Mouse (Mus musculus): ENCODE measurements around the gene Cwc22. TPM values are rescaled to one million over a fixed set of nuclear protein-coding genes. Genes with fewer than 3 reads are reported as not detected.

The Cwc22 gene
- total RNA-seq, 2 experiments from 2014 or later = 11.1 to 11.9 TPM

GRCm38 (mm10) chr2:77925187-77925924, 20.8 kb downstream of the Cwc22 start:
- no peak for DNase-seq

GRCm38 (mm10) chr2:77924003-77924402, 22.2 kb downstream of the Cwc22 start:
- no peak for DNase-seq

- DNase-seq = no peak
Observed at GRCm38 (mm10) chr2:77923182-77923581, 23.0 kb downstream of the Cwc22 start.

- no peak for DNase-seq
Observed at GRCm38 (mm10) chr2:77921307-77921706, 24.9 kb downstream of the Cwc22 start.

- no peak for DNase-seq
Observed at GRCm38 (mm10) chr2:77920621-77921020, 25.6 kb downstream of the Cwc22 start.

GRCm38 (mm10) chr2:77918474-77918873, 27.7 kb downstream of the Cwc22 start:
- DNase-seq = no peak

- no peak for DNase-seq
Observed at GRCm38 (mm10) chr2:77918006-77918405, 28.2 kb downstream of the Cwc22 start.

- no peak for DNase-seq
Observed at GRCm38 (mm10) chr2:77917360-77917734, 28.8 kb downstream of the Cwc22 start.

- no peak for DNase-seq
Observed at GRCm38 (mm10) chr2:77916586-77917359, 29.4 kb downstream of the Cwc22 start.

- DNase-seq = no peak
Observed at GRCm38 (mm10) chr2:77915187-77915586, 31.0 kb downstream of the Cwc22 start.

GRCm38 (mm10) chr2:77913628-77914027, 32.5 kb downstream of the Cwc22 start:
- DNase-seq = no peak

GRCm38 (mm10) chr2:77912197-77912596, 34.0 kb downstream of the Cwc22 start:
- no peak for DNase-seq

GRCm38 (mm10) chr2:77911452-77911851, 34.7 kb downstream of the Cwc22 start:
- no peak for DNase-seq

GRCm38 (mm10) chr2:77910216-77910615, 36.0 kb downstream of the Cwc22 start:
- DNase-seq = no peak

- DNase-seq = no peak
Observed at GRCm38 (mm10) chr2:77907164-77907563, 39.0 kb downstream of the Cwc22 start.

- DNase-seq = peak; percentile 23 to 36
Observed at GRCm38 (mm10) chr2:77905023-77905422, 41.2 kb downstream of the Cwc22 start.

- no peak for DNase-seq
Observed at GRCm38 (mm10) chr2:77904495-77904894, 41.7 kb downstream of the Cwc22 start.

GRCm38 (mm10) chr2:77903979-77904378, 42.2 kb downstream of the Cwc22 start:
- DNase-seq = no peak

GRCm38 (mm10) chr2:77903098-77903497, 43.1 kb downstream of the Cwc22 start:
- no peak for DNase-seq

GRCm38 (mm10) chr2:77901269-77901668, 44.9 kb downstream of the Cwc22 start:
- no peak for DNase-seq

GRCm38 (mm10) chr2:77900741-77901140, 45.4 kb downstream of the Cwc22 start:
- no peak for DNase-seq

- DNase-seq = no peak
Observed at GRCm38 (mm10) chr2:77900111-77900510, 46.1 kb downstream of the Cwc22 start.

GRCm38 (mm10) chr2:77898436-77898835, 47.7 kb downstream of the Cwc22 start:
- no peak for DNase-seq

- no peak for DNase-seq
Observed at GRCm38 (mm10) chr2:77897988-77898387, 48.2 kb downstream of the Cwc22 start.
